ENCODE assay signal across 8 mouse cellular contexts in genomic region chr17:34186885-34187260, GRCm38 (mm10). TPM values are rescaled to one million over a fixed set of nuclear protein-coding genes. Genes with fewer than 3 reads are reported as not detected.
A peak's percentile ranks its signal among the peaks of the same experiment; 100 is the strongest.
DNase-seq lines count a peak whose midpoint lies in the region; ATAC-seq lines count a peak whose summit lies in the region.

No protein-coding gene starts in this region.

- H3K9ac ChIP-seq in heart, embryonic 11.5 days (ENCODE audit: low read depth, low read length), result 0 out of 2 replicates have a peak overlapping the region, but pooled peaks have one; percentile 3
- H3K9ac ChIP-seq in hindbrain, embryonic 16.5 days (ENCODE audit: low read depth, low read length), result peak overlapping the region; percentile 68
- H3K9ac ChIP-seq in midbrain, embryonic 13.5 days (replicated peaks), result 0 out of 2 replicates have a peak overlapping the region, but pooled peaks have one; percentile 59

- 4% methylated on average over 14 of the region's 14 CpGs for WGBS in heart, embryonic 11.5 days (ENCODE audit: insufficient replicate concordance)
- WGBS in hindbrain, embryonic 16.5 days, result 3% methylated on average over 14 of the region's 14 CpGs
- WGBS in midbrain, embryonic 13.5 days, result 2% methylated on average over 14 of the region's 14 CpGs

- no peak overlapping the region for H3K27ac ChIP-seq in heart, embryonic 11.5 days (ENCODE audit: low read depth, low read length)
- H3K27ac ChIP-seq in brown adipose tissue, adult 24 weeks (replicated peaks; ENCODE audit: low read depth, low read length), result peak overlapping the region; percentile 70
- H3K27ac ChIP-seq in hindbrain, embryonic 16.5 days (ENCODE audit: low read depth, low read length), result no peak overlapping the region
- H3K27ac ChIP-seq in midbrain, embryonic 13.5 days, result no peak overlapping the region

- H3K4me2 ChIP-seq in heart, embryonic 11.5 days, result peak overlapping the region; percentile 81
- peak overlapping the region; percentile 94 for H3K4me2 ChIP-seq in hindbrain, embryonic 16.5 days (ENCODE audit: low read length)
- peak overlapping the region; percentile 71 for H3K4me2 ChIP-seq in midbrain, embryonic 13.5 days (replicated peaks)

- intact Hi-C loops in heart, postnatal 10 days (cut with DNase I), result no loop called here

- peaks cover 70% of the 10 kb centered on the region for H3K27me3 ChIP-seq in heart, embryonic 11.5 days (ENCODE audit: control insufficient read depth, insufficient read depth, low read length)
- H3K27me3 ChIP-seq in hindbrain, embryonic 16.5 days (replicated peaks; ENCODE audit: control insufficient read depth, insufficient read depth, low read length), result peaks cover 38% of the 10 kb centered on the region
- H3K27me3 ChIP-seq in midbrain, embryonic 13.5 days, result peaks cover 86% of the 10 kb centered on the region

- ATAC-seq in heart, embryonic 11.5 days (replicated peaks; ENCODE audit: insufficient number of reproducible peaks, low FRiP score, low TSS enrichment), result no peak; the same call in 1 of the 2 replicates
- ATAC-seq in hindbrain, embryonic 16.5 days, result peak; percentile 71
- ATAC-seq in midbrain, embryonic 13.5 days, result no peak

- H3K9me3 ChIP-seq in heart, embryonic 11.5 days (replicated peaks; ENCODE audit: control insufficient read depth, low read length), result no peaks in the 10 kb centered on the region
- no peaks in the 10 kb centered on the region for H3K9me3 ChIP-seq in hindbrain, embryonic 16.5 days (ENCODE audit: control insufficient read depth, low read length)
- no peaks in the 10 kb centered on the region for H3K9me3 ChIP-seq in midbrain, embryonic 13.5 days

- peaks cover 7% of the 10 kb centered on the region; the same call in 1 of the 2 replicates for H3K4me1 ChIP-seq in heart, embryonic 11.5 days (ENCODE audit: control insufficient read depth, insufficient read depth, low read length)
- peaks cover 5% of the 10 kb centered on the region; the same call in 1 of the 2 replicates for H3K4me1 ChIP-seq in brown adipose tissue, adult 24 weeks (ENCODE audit: control insufficient read depth, insufficient read depth, insufficient read length, low read length)
- H3K4me1 ChIP-seq in hindbrain, embryonic 16.5 days (ENCODE audit: control insufficient read depth, insufficient read depth, low read depth, low read length), result peaks cover 12% of the 10 kb centered on the region
- peaks cover 17% of the 10 kb centered on the region for H3K4me1 ChIP-seq in midbrain, embryonic 13.5 days (replicated peaks)

- no peaks in the 10 kb centered on the region for H3K36me3 ChIP-seq in heart, embryonic 11.5 days (ENCODE audit: control insufficient read depth, insufficient read depth, low read length)
- H3K36me3 ChIP-seq in hindbrain, embryonic 16.5 days (ENCODE audit: control insufficient read depth, insufficient read depth, low read length), result no peaks in the 10 kb centered on the region
- H3K36me3 ChIP-seq in midbrain, embryonic 13.5 days, result no peaks in the 10 kb centered on the region

- no peak for DNase-seq in heart, postnatal 10 days
- DNase-seq in gastrocnemius, postnatal 10 days, result no peak
- DNase-seq in layer of hippocampus, adult 18-20 months (ENCODE audit: low spot score in 2 of 2), result no peak
- no peak for DNase-seq in spleen, adult 12 weeks (ENCODE audit: low spot score)

- peak overlapping the region; percentile 44 for H3K4me3 ChIP-seq in heart, embryonic 11.5 days (ENCODE audit: low read depth, low read length)
- H3K4me3 ChIP-seq in brown adipose tissue, adult 24 weeks (ENCODE audit: insufficient read depth, low read depth, low read length), result peak overlapping the region; percentile 78
- peak overlapping the region; percentile 54 for H3K4me3 ChIP-seq in hindbrain, embryonic 16.5 days (ENCODE audit: low read length)
- peak overlapping the region; percentile 36 for H3K4me3 ChIP-seq in midbrain, embryonic 13.5 days (replicated peaks)

RNA-seq across cellular contexts. Expression of gene Tap1, which starts 0.5 kb away (rescaled TPM):
- 0.63 and 0.86 TPM in 2 replicates for polyA plus RNA-seq in heart, embryonic 11.5 days (2014; fragmentation: Nextera tagmentation; extraction: Ambion mirVana)
- total RNA-seq in heart, postnatal 10 days (2021), result 1 to 10 TPM; 6.7 to 7.0 TPM
- 5.5 and 6.9 TPM in 2 replicates for polyA plus RNA-seq in brown adipose tissue, adult 24 weeks (2012; ENCODE audit: insufficient read depth, insufficient read length, missing spikeins)
- 4.6 and 6.1 TPM in 2 replicates for polyA plus RNA-seq in hindbrain, embryonic 16.5 days (2015; fragmentation: Nextera tagmentation; extraction: Ambion mirVana)
- 0.46 and 0.57 TPM in 2 replicates for polyA plus RNA-seq in midbrain, embryonic 13.5 days (2015; fragmentation: Nextera tagmentation; extraction: Ambion mirVana)
- total RNA-seq in gastrocnemius, postnatal 10 days (2021), result 1 to 10 TPM; 2.6 to 3.8 TPM
- total RNA-seq in layer of hippocampus, adult 18-20 months (2021), result 1 to 10 TPM; 3.6 to 3.9 TPM

RNA-seq across cellular contexts. Expression of gene Psmb9, which starts 0.7 kb away (rescaled TPM):
- 0.42 and 0.59 TPM in 2 replicates for polyA plus RNA-seq in heart, embryonic 11.5 days (2014; fragmentation: Nextera tagmentation; extraction: Ambion mirVana)
- 1 to 10 TPM; 3.2 to 4.6 TPM for total RNA-seq in heart, postnatal 10 days (2021)
- polyA plus RNA-seq in brown adipose tissue, adult 24 weeks (2012; ENCODE audit: insufficient read depth, insufficient read length, missing spikeins), result 17.4 and 34.6 TPM in 2 replicates
- 1.8 and 2.2 TPM in 2 replicates for polyA plus RNA-seq in hindbrain, embryonic 16.5 days (2015; fragmentation: Nextera tagmentation; extraction: Ambion mirVana)
- 0.73 and 1.5 TPM in 2 replicates for polyA plus RNA-seq in midbrain, embryonic 13.5 days (2015; fragmentation: Nextera tagmentation; extraction: Ambion mirVana)
- 1 to 10 TPM; 1.6 to 1.7 TPM for total RNA-seq in gastrocnemius, postnatal 10 days (2021)
- total RNA-seq in layer of hippocampus, adult 18-20 months (2021), result 1 to 10 TPM; 2.1 to 3.7 TPM

RNA-seq across cellular contexts. Expression of gene Psmb8, which starts 10.6 kb away (rescaled TPM):
- polyA plus RNA-seq in heart, embryonic 11.5 days (2014; fragmentation: Nextera tagmentation; extraction: Ambion mirVana), result 1.5 and 2.5 TPM in 2 replicates
- total RNA-seq in heart, postnatal 10 days (2021), result 10 to 100 TPM; 10.3 to 10.7 TPM
- 20.2 and 21.9 TPM in 2 replicates for polyA plus RNA-seq in brown adipose tissue, adult 24 weeks (2012; ENCODE audit: insufficient read depth, insufficient read length, missing spikeins)
- 3.0 and 4.1 TPM in 2 replicates for polyA plus RNA-seq in hindbrain, embryonic 16.5 days (2015; fragmentation: Nextera tagmentation; extraction: Ambion mirVana)
- polyA plus RNA-seq in midbrain, embryonic 13.5 days (2015; fragmentation: Nextera tagmentation; extraction: Ambion mirVana), result 1.5 and 2.4 TPM in 2 replicates
- total RNA-seq in gastrocnemius, postnatal 10 days (2021), result 1 to 10 TPM; 4.5 to 5.1 TPM
- total RNA-seq in layer of hippocampus, adult 18-20 months (2021), result 1 to 10 TPM; 4.1 to 5.8 TPM

RNA-seq across cellular contexts. Expression of gene Tap2, which starts 16.5 kb away (rescaled TPM):
- polyA plus RNA-seq in heart, embryonic 11.5 days (2014; fragmentation: Nextera tagmentation; extraction: Ambion mirVana), result 0.44 and 1.4 TPM in 2 replicates
- total RNA-seq in heart, postnatal 10 days (2021), result 10 to 100 TPM; 17.6 to 20.3 TPM
- 23.5 and 27.7 TPM in 2 replicates for polyA plus RNA-seq in brown adipose tissue, adult 24 weeks (2012; ENCODE audit: insufficient read depth, insufficient read length, missing spikeins)
- polyA plus RNA-seq in hindbrain, embryonic 16.5 days (2015; fragmentation: Nextera tagmentation; extraction: Ambion mirVana), result 2.9 and 3.2 TPM in 2 replicates
- 0.50 and 0.55 TPM in 2 replicates for polyA plus RNA-seq in midbrain, embryonic 13.5 days (2015; fragmentation: Nextera tagmentation; extraction: Ambion mirVana)
- 1 to 10 TPM; 6.5 to 7.0 TPM for total RNA-seq in gastrocnemius, postnatal 10 days (2021)
- 10 to 100 TPM in 1 of 2 experiments, 1 to 10 TPM in 1; 8.4 to 12.8 TPM for total RNA-seq in layer of hippocampus, adult 18-20 months (2021)

RNA-seq across cellular contexts. Expression of gene H2-DMb1, which starts 34.0 kb away (rescaled TPM):
- 0.27 and 0.29 TPM in 2 replicates for polyA plus RNA-seq in heart, embryonic 11.5 days (2014; fragmentation: Nextera tagmentation; extraction: Ambion mirVana)
- under 1 TPM; 0.72 to 0.89 TPM for total RNA-seq in heart, postnatal 10 days (2021)
- 11.1 and 14.7 TPM in 2 replicates for polyA plus RNA-seq in brown adipose tissue, adult 24 weeks (2012; ENCODE audit: insufficient read depth, insufficient read length, missing spikeins)
- 0.68 and 1.5 TPM in 2 replicates for polyA plus RNA-seq in hindbrain, embryonic 16.5 days (2015; fragmentation: Nextera tagmentation; extraction: Ambion mirVana)
- 0.43 TPM in 1 of 2 replicates, not detected in the other for polyA plus RNA-seq in midbrain, embryonic 13.5 days (2015; fragmentation: Nextera tagmentation; extraction: Ambion mirVana)
- 1 to 10 TPM; 1.4 to 1.8 TPM for total RNA-seq in gastrocnemius, postnatal 10 days (2021)
- total RNA-seq in layer of hippocampus, adult 18-20 months (2021), result 1 to 10 TPM; 3.2 to 3.8 TPM

Comparison
In these comparisons a context has a peak if more than half of its experiments do, and no peak if none do; other contexts are left out.
1. H3K9ac ChIP-seq: peak in every context shown above with its lines; median percentile 68 in hindbrain, embryonic 16.5 days; 59 in midbrain, embryonic 13.5 days; 3 in heart, embryonic 11.5 days.